Mouse (Mus musculus) kidney, postnatal 25 days (tissue): ENCODE results near the gene Ndufb3.
"Not testable (repeated sequence)": the region's sequence is repeated elsewhere in the genome, so short reads cannot be mapped to it uniquely, and the experiment has no call there.

Experiments used
- DNase-seq, 2 experiments: peaks; one replicate each; pipeline ENCODE4 v3.0.0; 2021; ENCODE audit warnings: mixed read lengths in 2 of 2

Gene Ndufb3

DNA sequence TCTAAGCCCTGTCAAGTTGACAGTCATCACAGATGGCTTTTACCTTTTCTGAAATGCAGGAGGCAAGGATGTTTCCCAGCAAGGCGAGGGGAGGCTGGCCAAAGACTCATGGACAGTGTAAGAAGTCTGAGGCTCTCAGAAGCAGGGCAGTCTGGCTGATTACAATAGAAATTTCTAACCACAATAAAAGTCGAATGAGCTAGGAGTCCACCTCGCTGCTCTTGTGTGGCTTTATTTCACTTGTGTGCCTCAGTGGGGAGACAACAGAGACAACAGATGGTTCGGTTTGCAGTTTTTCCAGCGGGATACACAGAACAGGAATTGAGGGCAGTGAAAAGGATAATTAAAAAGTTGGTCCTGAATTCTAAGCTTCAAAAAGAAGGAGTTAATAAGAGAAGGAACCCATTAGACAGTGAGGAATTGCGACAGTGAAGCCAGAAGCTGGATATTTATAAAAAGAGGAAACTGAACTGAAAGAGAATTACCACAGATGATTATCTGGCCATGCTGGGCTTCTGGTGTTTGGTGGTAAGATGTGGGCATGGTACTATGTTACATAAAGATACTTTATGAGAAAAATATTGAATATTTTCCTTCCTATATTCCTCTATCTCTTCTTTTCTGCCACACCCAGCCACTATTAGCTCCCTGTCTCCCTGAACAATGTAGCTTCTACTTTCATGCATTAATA is 31.9 kb downstream of the Ndufb3 start:
- no peak for DNase-seq

DNA sequence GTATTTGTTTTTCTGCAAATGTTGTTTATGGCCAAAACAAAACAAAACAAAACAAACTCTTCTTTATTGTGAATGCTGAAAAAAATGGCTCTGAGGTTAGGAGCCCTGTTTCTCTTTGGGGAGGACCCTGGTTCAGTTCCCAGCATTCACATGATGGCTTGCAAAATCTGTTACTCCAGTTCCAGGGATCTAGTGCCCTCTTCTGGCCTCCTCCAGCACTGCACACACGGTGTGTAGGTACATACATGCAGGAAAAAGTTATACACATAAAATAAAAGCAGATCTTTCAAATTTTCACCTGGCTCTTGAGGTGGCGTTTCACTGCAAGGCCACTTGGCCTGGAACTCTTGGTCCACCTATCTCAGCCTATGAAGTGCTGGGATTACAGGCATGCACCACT is 32.6 kb downstream of the Ndufb3 start:
- no peak for DNase-seq

DNA sequence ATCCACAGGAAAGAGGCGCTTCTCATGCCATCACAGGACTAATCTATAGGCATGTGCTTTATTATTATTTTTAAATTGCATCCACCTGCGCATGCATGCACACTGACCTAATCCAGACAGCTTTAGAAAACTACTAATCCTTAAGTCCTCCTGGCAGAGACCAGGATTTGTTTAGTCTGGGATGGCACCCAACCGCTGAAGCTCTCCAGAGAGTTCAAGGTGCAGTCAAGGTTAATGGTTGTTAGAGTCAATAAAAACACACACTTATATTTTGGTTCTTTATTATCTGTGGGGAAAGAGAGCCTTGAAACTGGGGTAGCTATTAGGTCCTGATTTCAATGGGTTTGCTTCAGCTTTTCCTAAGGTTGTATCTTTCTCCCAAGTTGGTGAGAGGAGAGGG is 35.1 kb downstream of the Ndufb3 start:
- peak in 1 of 2 experiments; percentile 13 for DNase-seq

DNA sequence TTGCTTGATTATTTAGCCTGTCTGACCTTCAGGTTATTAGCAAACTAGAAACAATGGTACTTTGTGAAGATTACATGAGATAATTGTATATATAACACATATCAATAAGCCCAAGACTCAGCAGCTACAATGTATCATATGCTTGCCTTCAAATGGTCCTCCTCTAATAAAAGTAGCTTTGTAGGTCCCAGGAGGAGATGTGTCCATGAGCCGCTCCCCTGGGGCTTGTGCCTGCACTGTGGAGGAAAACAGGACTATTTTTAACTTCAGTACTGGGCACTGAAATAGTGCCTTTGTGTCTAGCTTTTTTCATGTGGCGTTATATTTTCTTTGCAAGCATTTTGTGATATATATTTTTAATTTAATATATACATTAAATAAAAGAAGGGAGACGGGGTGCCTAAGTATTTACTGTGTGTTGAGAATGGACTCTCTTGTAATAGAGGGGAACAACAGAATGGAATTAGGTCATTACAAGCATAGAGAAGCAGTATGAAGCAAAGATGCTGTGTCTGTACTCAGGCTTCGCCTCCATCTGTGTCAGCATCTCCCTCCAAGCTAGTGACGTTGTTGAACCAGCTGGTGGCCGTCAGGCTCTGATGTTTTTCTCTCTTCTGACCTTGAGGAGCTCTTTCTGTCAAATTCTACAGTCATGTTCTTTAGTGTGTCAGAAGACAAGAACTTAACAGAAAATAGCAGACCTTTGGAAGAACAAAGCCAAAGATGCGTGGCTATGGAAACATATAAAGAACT is 36.0 kb downstream of the Ndufb3 start:
- peak; percentile 12 to 40 for DNase-seq

DNA sequence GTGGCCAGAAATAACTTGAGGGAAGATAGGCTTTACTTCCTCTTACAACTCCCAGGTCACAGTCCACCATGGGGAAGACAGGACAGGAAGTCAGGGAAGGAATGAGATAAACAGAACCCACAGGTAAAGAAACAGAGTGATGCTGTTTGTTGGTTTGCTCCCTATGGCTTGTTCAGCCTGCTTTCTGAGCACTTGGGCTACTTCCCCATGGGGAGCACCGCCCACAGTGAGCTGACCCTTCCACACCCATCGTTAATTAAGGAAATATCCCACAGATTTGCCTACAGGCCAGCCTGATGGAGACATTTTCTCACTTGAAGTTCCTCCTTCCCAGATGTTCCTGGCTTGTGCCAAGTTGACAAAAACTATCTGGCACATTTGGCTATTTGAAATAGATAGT is 42.7 kb downstream of the Ndufb3 start:
- not testable (repeated sequence) for DNase-seq
